Mouse (Mus musculus) heart, adult 2 months (tissue): ENCODE data around the gene Zfp141. TPM values are rescaled to one million over a fixed set of nuclear protein-coding genes. Genes with fewer than 3 reads are reported as not detected.
"Not testable (repeated sequence)": the region's sequence is repeated elsewhere in the genome, so short reads cannot be mapped to it uniquely, and the experiment has no call there.

ENCODE experiments used
- DNase-seq, 2 experiments: peaks; one replicate each; pipeline ENCODE4 v3.0.0; 2021
- H3K27ac ChIP-seq: fragments of 200-600 bp; 2 replicates; pipeline ENCODE4 v1.8.1; 2022
- H3K27me3 ChIP-seq: fragments of 200-500 bp; 2 replicates; pipeline ENCODE4 v1.6.1; 2012; ENCODE audit warnings: mild to moderate bottlenecking, low read length, inconsistent platforms, mixed read lengths; ENCODE audit not compliant: control insufficient read depth, insufficient read depth
- H3K36me3 ChIP-seq: fragments of 200-500 bp; 2 replicates; pipeline ENCODE4 v1.6.1; 2012; ENCODE audit warnings: low read length, inconsistent platforms; ENCODE audit not compliant: control insufficient read depth, insufficient read depth
- H3K4me1 ChIP-seq: fragments of 200-500 bp; 2 replicates; pipeline ENCODE4 v1.6.1; 2011; ENCODE audit warnings: low read length; ENCODE audit not compliant: control insufficient read depth, insufficient read depth
- H3K4me3 ChIP-seq: fragments of 200-600 bp; 2 replicates; pipeline ENCODE4 v1.8.1; 2022
- H3K79me2 ChIP-seq: fragments of 200-500 bp; replicated peaks from 2 replicates; pipeline ENCODE4 v1.6.1; 2012; ENCODE audit warnings: mild to moderate bottlenecking, inconsistent platforms, low read length, moderate library complexity, mixed read lengths; ENCODE audit not compliant: control insufficient read depth, insufficient read depth
- H3K9ac ChIP-seq: fragments of 200-500 bp; 2 replicates; pipeline ENCODE4 v1.6.1; 2012; ENCODE audit warnings: low read depth, mild to moderate bottlenecking, control low read depth, inconsistent platforms, low read length, mixed read lengths
- CTCF ChIP-seq: fragments of 200-600 bp; IDR thresholded peaks from 2 replicates; pipeline ENCODE4 v1.8.1; 2022; ENCODE audit warnings: antibody characterized with exemption, mild to moderate bottlenecking, moderate library complexity
- EP300 ChIP-seq: fragments of 200-500 bp; IDR thresholded peaks from 2 replicates; pipeline ENCODE4 v1.6.1; 2011; ENCODE audit warnings: low read depth, low read length, control low read depth; ENCODE audit not compliant: insufficient read depth
- POLR2A ChIP-seq: fragments of 200-500 bp; IDR thresholded peaks from 2 replicates; pipeline ENCODE4 v1.6.1; 2011; ENCODE audit warnings: mild to moderate bottlenecking, low read depth, low read length, control low read depth; ENCODE audit not compliant: insufficient read depth
- WGBS: fragments of 180-500 bp; shearing (Covaris S2); methylation state at CpG from one replicate; pipeline ENCODE4 v1.1.7; 2018; 5-methylcytosine and 5-hydroxymethylcytosine counted together
- intact Hi-C: fragments of 180-260 bp; cut with DNase I; formaldehyde crosslinking; loops from one replicate; pipeline ENCODE4 v1.15.1; 2025
- long read RNA-seq: library from polyadenylated mRNA; stranded (forward); transcript quantifications from one replicate; pipeline ENCODE4 v2.0.0, GENCODE M21; 2021
- polyA plus RNA-seq: library from polyadenylated mRNA; depleted of rRNA; stranded (reverse); fragments of >200 nt; gene quantifications from 2 replicates; pipeline ENCODE4 v1.2.3, GENCODE M21; 2012; rRNA removed
- total RNA-seq, 2 experiments: library from RNA; stranded (reverse); gene quantifications; 2 replicates each; pipeline ENCODE4 v1.2.3; 2021

Zfp141 gene
- total RNA-seq (1 to 10 TPM; 4.1 to 4.2 TPM), polyA plus RNA-seq (1.7 and 3.1 TPM in 2 replicates)
- long read RNA-seq, full-length matches to known transcripts, result 1 of 4 reads
- long read RNA-seq, partial matches to known transcripts, result 0 of 4 reads
- long read RNA-seq, other reads (novel, unspliced or antisense), result 3 of 4 reads

GRCm38 (mm10) chr7:42505588-42505987 lies at the start of gene Zfp141:
Zfp141 (minus strand) TSS chr7:42505740.
- intact Hi-C loops, result loop anchor here (10.0 kb wide), 1 partner anchor 1111 kb away; the partner anchor contains the start of gene AI987944
- not testable (repeated sequence) for H3K27me3 ChIP-seq, H3K79me2 ChIP-seq, H3K36me3 ChIP-seq, H3K4me1 ChIP-seq
- peak within 1 kb of the TSS; percentile 64 for H3K27ac ChIP-seq
- TF ChIP-seq CTCF, result peak; percentile 30; the same call in 1 of the 2 replicates
- peak; percentile 61 for TF ChIP-seq POLR2A
- H3K4me3 ChIP-seq, result peak within 1 kb of the TSS; percentile 66
- peak within 1 kb of the TSS; percentile 51 for H3K9ac ChIP-seq
- WGBS, result under 1% methylated on average over 18 of the region's 18 CpGs
- DNase-seq, result peak; percentile 81 to 87

GRCm38 (mm10) chr7:42551766-42552165 lies 46.2 kb upstream of the Zfp141 start:
- Histone ChIP-seq H3K27ac (no peak overlapping the region), H3K9ac (no peak overlapping the region), H3K4me3 (no peak overlapping the region), H3K27me3 (no peaks in the 10 kb centered on the region), H3K79me2 (no peaks in the 10 kb centered on the region), H3K4me1 (no peaks in the 10 kb centered on the region), H3K36me3 (no peaks in the 10 kb centered on the region)
- intact Hi-C loops, result no loop called here
- DNase-seq, result no peak
- 63% methylated on average over 3 of the region's 3 CpGs for WGBS
- TF ChIP-seq POLR2A, result no peak
- no peak for TF ChIP-seq CTCF
- no peak for TF ChIP-seq EP300

- H3K27me3 ChIP-seq, result no peaks in the 10 kb centered on the region
- no peak for DNase-seq
- intact Hi-C loops, result loop anchor here (10.0 kb wide), 1 partner anchor 1110 kb away; the partner anchor contains the start of gene AI987944
- TF ChIP-seq CTCF, result no peak
- H3K79me2 ChIP-seq, result no peaks in the 10 kb centered on the region
- H3K4me3 ChIP-seq, result peak overlapping the region; percentile 66
- H3K36me3 ChIP-seq, result no peaks in the 10 kb centered on the region
- 1% methylated on average over 20 of the region's 20 CpGs for WGBS
- H3K4me1 ChIP-seq, result no peaks in the 10 kb centered on the region
- H3K27ac ChIP-seq, result peak overlapping the region; percentile 64
- H3K9ac ChIP-seq, result peak overlapping the region; percentile 51
Measured at GRCm38 (mm10) chr7:42505186-42505585, 354 bp downstream of the Zfp141 start.

- Histone ChIP-seq H3K4me1 (no peaks in the 10 kb centered on the region), H3K9ac (no peak overlapping the region), H3K27me3 (no peaks in the 10 kb centered on the region), H3K27ac (no peak overlapping the region), H3K4me3 (no peak overlapping the region), H3K36me3 (no peaks in the 10 kb centered on the region), H3K79me2 (no peaks in the 10 kb centered on the region)
- no peak for TF ChIP-seq CTCF
- no peak for TF ChIP-seq POLR2A
- no peak for TF ChIP-seq EP300
- 95% methylated on average over 5 of the region's 5 CpGs for WGBS
- intact Hi-C loops, result no loop called here
- DNase-seq, result no peak
Measured at GRCm38 (mm10) chr7:42498248-42498647, 7.3 kb downstream of the Zfp141 start.

- Histone ChIP-seq H3K4me1 (no peaks in the 10 kb centered on the region), H3K9ac (no peak overlapping the region), H3K79me2 (no peaks in the 10 kb centered on the region), H3K4me3 (no peak overlapping the region), H3K36me3 (no peaks in the 10 kb centered on the region), H3K27me3 (no peaks in the 10 kb centered on the region), H3K27ac (no peak overlapping the region)
- DNase-seq, result no peak
- no peak for TF ChIP-seq EP300
- TF ChIP-seq POLR2A, result no peak
- 90% methylated on average over 9 of the region's 9 CpGs for WGBS
- intact Hi-C loops, result no loop called here
Measured at GRCm38 (mm10) chr7:42497356-42497755, 8.2 kb downstream of the Zfp141 start.

- Histone ChIP-seq H3K36me3 (no peaks in the 10 kb centered on the region), H3K4me3 (no peak overlapping the region), H3K4me1 (no peaks in the 10 kb centered on the region), H3K9ac (no peak overlapping the region), H3K27me3 (no peaks in the 10 kb centered on the region), H3K27ac (no peak overlapping the region), H3K79me2 (no peaks in the 10 kb centered on the region)
- 91% methylated on average over 1 of the region's 1 CpGs for WGBS
- intact Hi-C loops, result no loop called here
- TF ChIP-seq CTCF (no peak), EP300 (no peak), POLR2A (no peak)
- DNase-seq, result no peak
Measured at GRCm38 (mm10) chr7:42496202-42496601, 9.3 kb downstream of the Zfp141 start.
